Mouse (Mus musculus): ENCODE measurements at regions not wholly inside any gene's neighbourhood (a gene's known extent, or its start where the extent isn't known, plus 50 kb on each side); places are given as distances from the start of the nearest gene placed in this dataset.
"Not testable (repeated sequence)": the region's sequence is repeated elsewhere in the genome, so short reads cannot be mapped to it uniquely, and the experiment has no call there.

DNA sequence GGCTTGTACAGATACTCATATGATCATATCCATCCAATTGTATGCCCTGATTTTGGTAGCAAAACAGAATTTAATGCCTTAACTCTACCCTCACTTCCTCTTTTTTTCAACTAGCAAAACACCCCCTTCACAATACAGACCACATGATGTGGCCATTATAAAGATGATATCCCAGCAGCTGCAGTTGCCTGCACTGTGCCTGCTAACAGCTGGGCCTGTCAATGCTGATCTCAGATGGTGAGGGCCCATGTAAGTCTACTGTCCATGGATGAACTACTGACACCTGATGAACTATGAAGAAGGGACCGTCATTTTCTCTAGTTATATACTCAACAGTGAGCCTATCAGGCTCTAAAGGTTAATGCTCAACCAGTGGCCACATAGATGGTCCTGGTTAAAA is 191.8 kb upstream of the Fmr1 start:
- no peak overlapping the region for H3K4me2 ChIP-seq (replicated peaks)
- H3K36me3 ChIP-seq (replicated peaks; ENCODE audit: control insufficient read depth, insufficient read depth) = no peaks in the 10 kb centered on the region
- no peak overlapping the region for H3K9ac ChIP-seq
- no peak for DNase-seq (ENCODE audit: low spot score)
- no peaks in the 10 kb centered on the region for H3K9me3 ChIP-seq (ENCODE audit: control insufficient read depth, low read length)
- no peak overlapping the region for H3K4me3 ChIP-seq (replicated peaks; ENCODE audit: low read length)
- H3K4me1 ChIP-seq (replicated peaks; ENCODE audit: control insufficient read depth, insufficient read depth, low read length) = no peaks in the 10 kb centered on the region
- H3K27ac ChIP-seq = no peak overlapping the region
- no peaks in the 10 kb centered on the region for H3K27me3 ChIP-seq (ENCODE audit: control insufficient read depth, insufficient read depth, low read length)
- WGBS = 94% methylated on average over 1 of the region's 1 CpGs
- ATAC-seq (ENCODE audit: low FRiP score) = no peak

DNA sequence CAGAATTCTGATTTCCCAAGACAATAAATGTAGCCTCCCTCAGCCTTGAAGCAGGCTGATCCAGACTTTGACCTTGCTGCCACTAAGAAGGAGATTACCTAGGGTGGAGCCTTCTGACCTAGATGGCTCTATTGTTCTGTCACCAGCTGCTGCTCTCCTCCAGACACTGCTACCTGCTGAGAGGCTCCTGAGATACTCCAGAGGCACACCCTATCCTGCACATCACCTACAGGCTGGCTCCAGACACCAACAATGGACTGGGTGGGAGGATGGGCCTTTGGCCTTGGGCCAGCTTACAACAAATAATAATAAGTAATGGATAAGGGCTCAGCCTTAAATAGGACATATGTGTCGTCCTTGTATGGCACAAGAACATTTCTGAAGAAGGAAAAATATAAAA is 186.3 kb upstream of the Fmr1 start:
- H3K36me3 ChIP-seq (replicated peaks; ENCODE audit: control insufficient read depth, insufficient read depth); H3K27ac ChIP-seq; DNase-seq (ENCODE audit: low spot score); H3K4me2 ChIP-seq (replicated peaks); H3K9ac ChIP-seq; H3K4me3 ChIP-seq (replicated peaks; ENCODE audit: low read length); ATAC-seq (ENCODE audit: low FRiP score); H3K27me3 ChIP-seq (ENCODE audit: control insufficient read depth, insufficient read depth, low read length); H3K9me3 ChIP-seq (ENCODE audit: control insufficient read depth, low read length); H3K4me1 ChIP-seq (replicated peaks; ENCODE audit: control insufficient read depth, insufficient read depth, low read length): not testable (repeated sequence)
- WGBS = 58% methylated on average over 1 of the region's 1 CpGs

DNA sequence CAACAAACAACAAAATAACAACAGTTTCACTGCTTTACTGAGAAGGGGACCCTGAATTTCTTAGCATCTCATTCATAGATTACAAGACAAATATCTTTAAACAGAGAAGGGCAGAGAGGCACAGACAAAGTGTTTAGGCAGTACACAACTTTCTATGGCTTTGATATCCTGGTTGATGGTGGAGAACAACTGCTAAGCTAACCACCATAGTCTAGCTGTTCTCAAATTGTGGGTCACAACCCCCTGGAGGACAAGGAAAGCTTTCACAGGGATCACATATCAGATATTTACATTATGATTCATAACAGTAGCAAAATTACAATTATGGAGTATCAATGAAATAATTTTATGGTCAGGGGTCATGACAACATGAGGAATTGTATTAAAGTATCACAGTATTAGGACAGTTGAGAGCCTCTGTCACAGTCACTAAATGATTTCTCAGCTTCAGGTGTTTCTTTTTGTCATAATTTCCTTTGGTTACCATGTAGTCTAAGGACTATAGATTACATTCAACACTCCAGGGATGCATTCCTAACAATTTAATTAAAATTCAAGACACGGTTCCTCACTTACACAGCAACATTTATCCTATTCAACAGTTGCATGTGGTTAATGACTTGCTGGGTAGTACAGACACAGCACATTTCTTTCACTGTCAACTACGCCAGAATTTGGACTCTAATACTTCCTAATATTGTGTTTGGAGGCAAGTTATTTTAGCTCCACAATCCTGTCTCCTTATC is 183.8 kb upstream of the Fmr1 start:
- no peaks in the 10 kb centered on the region for H3K36me3 ChIP-seq (replicated peaks; ENCODE audit: control insufficient read depth, insufficient read depth)
- H3K4me2 ChIP-seq (replicated peaks) = no peak overlapping the region
- no peak overlapping the region for H3K4me3 ChIP-seq (replicated peaks; ENCODE audit: low read length)
- DNase-seq (ENCODE audit: low spot score) (peak; percentile 26), ATAC-seq (ENCODE audit: low FRiP score) (no peak)
- no peaks in the 10 kb centered on the region for H3K4me1 ChIP-seq (replicated peaks; ENCODE audit: control insufficient read depth, insufficient read depth, low read length)
- H3K9ac ChIP-seq = no peak overlapping the region
- no peaks in the 10 kb centered on the region for H3K9me3 ChIP-seq (ENCODE audit: control insufficient read depth, low read length)
- no peak overlapping the region for H3K27ac ChIP-seq
- no peaks in the 10 kb centered on the region for H3K27me3 ChIP-seq (ENCODE audit: control insufficient read depth, insufficient read depth, low read length)
- WGBS = 43% methylated on average over 2 of the region's 2 CpGs

DNA sequence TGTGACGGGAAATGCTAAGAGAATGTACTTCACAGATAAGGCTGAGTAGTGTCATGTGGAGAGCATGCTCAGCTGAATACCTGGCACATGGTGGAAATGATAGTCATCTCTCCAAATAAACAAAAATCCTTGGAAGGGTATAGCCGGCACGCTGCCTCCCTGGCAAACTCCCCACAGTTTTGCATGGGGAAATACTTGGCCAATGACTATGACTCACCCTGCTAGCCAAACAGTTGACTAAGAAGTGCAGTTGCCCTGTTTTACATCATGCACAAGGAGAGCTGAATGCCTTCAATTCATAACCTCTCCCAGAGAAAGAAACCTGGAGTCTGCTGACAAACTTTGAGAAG is 183.2 kb upstream of the Fmr1 start:
- no peak overlapping the region for H3K27ac ChIP-seq
- H3K4me2 ChIP-seq (replicated peaks) = no peak overlapping the region
- no peaks in the 10 kb centered on the region for H3K36me3 ChIP-seq (replicated peaks; ENCODE audit: control insufficient read depth, insufficient read depth)
- DNase-seq (ENCODE audit: low spot score) (no peak), ATAC-seq (ENCODE audit: low FRiP score) (no peak)
- H3K9me3 ChIP-seq (ENCODE audit: control insufficient read depth, low read length) = no peaks in the 10 kb centered on the region
- H3K4me3 ChIP-seq (replicated peaks; ENCODE audit: low read length) = no peak overlapping the region
- WGBS = 67% methylated on average over 3 of the region's 3 CpGs
- H3K4me1 ChIP-seq (replicated peaks; ENCODE audit: control insufficient read depth, insufficient read depth, low read length) = no peaks in the 10 kb centered on the region
- no peak overlapping the region for H3K9ac ChIP-seq
- H3K27me3 ChIP-seq (ENCODE audit: control insufficient read depth, insufficient read depth, low read length) = no peaks in the 10 kb centered on the region

DNA sequence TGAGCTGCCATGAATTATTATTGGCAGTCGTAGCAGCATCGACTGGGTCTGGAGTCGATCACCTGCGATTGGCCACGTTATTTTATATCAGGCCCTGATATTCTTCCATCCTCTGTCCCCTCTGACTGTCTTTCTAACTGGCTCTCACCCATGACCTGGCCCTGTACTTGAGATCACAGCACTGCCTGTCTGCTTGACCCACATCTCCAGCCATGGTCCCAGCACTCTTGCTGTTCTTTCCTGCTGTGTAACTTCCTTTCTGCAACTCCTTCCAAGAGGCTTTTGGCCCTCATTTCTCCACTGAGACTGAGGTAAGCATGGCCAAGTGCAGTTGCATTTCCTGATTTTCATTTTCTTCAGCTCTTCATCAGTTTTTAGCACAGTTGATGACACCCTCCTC is 182.6 kb upstream of the Fmr1 start:
- no peak for ATAC-seq (ENCODE audit: low FRiP score)

DNA sequence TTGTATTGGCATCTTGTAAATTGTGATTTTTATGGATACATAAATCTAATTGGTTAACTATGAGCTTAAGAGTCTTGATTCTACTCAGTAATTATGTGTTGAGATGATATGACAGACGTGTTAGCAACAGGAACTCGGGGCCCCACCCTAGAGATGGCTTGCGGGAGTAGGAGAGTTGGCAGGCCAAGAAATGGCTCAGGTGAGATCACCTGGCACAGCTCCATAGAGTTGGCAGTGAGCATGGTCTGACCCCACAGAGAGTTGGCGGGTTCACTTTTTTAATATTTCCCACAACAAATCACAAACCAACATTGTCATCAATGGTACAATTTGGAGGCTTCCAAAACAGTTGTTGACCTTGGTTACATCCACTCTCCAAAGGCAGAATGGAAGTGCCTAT is 180.5 kb upstream of the Fmr1 start:
- Histone ChIP-seq H3K4me1 (replicated peaks; ENCODE audit: control insufficient read depth, insufficient read depth, low read length) (no peaks in the 10 kb centered on the region), H3K4me2 (replicated peaks) (no peak overlapping the region), H3K27me3 (ENCODE audit: control insufficient read depth, insufficient read depth, low read length) (no peaks in the 10 kb centered on the region), H3K27ac (no peak overlapping the region), H3K9ac (no peak overlapping the region), H3K9me3 (ENCODE audit: control insufficient read depth, low read length) (no peaks in the 10 kb centered on the region), H3K36me3 (replicated peaks; ENCODE audit: control insufficient read depth, insufficient read depth) (no peaks in the 10 kb centered on the region), H3K4me3 (replicated peaks; ENCODE audit: low read length) (no peak overlapping the region)
- DNase-seq (ENCODE audit: low spot score) (no peak), ATAC-seq (ENCODE audit: low FRiP score) (no peak)
- 93% methylated on average over 4 of the region's 4 CpGs for WGBS

More for the DNA sequence above, 182.6 kb upstream of the Fmr1 start:
- H3K4me2 ChIP-seq (replicated peaks) = no peak overlapping the region
- no peaks in the 10 kb centered on the region for H3K4me1 ChIP-seq (replicated peaks; ENCODE audit: control insufficient read depth, insufficient read depth, low read length)
- H3K9me3 ChIP-seq (ENCODE audit: control insufficient read depth, low read length) = no peaks in the 10 kb centered on the region
- no peak overlapping the region for H3K4me3 ChIP-seq (replicated peaks; ENCODE audit: low read length)
- no peaks in the 10 kb centered on the region for H3K27me3 ChIP-seq (ENCODE audit: control insufficient read depth, insufficient read depth, low read length)
- no peaks in the 10 kb centered on the region for H3K36me3 ChIP-seq (replicated peaks; ENCODE audit: control insufficient read depth, insufficient read depth)
- WGBS = 88% methylated on average over 5 of the region's 5 CpGs
- no peak overlapping the region for H3K27ac ChIP-seq
- no peak overlapping the region for H3K9ac ChIP-seq
- DNase-seq (ENCODE audit: low spot score) = no peak

DNA sequence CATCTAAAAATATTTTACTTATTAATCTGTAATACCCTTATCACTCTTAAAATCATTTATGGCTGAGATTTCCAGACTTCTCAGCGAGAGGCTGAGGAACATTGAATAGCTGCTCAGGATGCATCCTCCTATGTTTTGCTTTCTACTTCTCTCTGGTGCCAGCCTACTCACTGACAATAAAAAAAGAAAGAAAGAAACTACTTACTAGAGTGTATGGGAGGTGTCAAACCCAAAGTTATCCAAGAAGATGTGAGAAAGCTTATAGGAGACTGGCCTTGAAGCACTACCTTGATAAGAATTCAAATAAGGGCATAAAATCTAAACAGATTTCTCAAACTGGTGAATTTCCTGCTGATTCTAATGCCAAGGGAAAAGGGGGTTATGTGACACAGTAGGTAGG is 175.4 kb upstream of the Fmr1 start:
- Histone ChIP-seq H3K4me2 (replicated peaks) (no peak overlapping the region), H3K36me3 (replicated peaks; ENCODE audit: control insufficient read depth, insufficient read depth) (no peaks in the 10 kb centered on the region), H3K27ac (no peak overlapping the region), H3K9ac (no peak overlapping the region), H3K27me3 (ENCODE audit: control insufficient read depth, insufficient read depth, low read length) (no peaks in the 10 kb centered on the region), H3K4me1 (replicated peaks; ENCODE audit: control insufficient read depth, insufficient read depth, low read length) (no peaks in the 10 kb centered on the region), H3K9me3 (ENCODE audit: control insufficient read depth, low read length) (no peaks in the 10 kb centered on the region), H3K4me3 (replicated peaks; ENCODE audit: low read length) (no peak overlapping the region)
- ATAC-seq (ENCODE audit: low FRiP score) (no peak), DNase-seq (ENCODE audit: low spot score) (no peak)
- WGBS = 76% methylated on average over 1 of the region's 1 CpGs

DNA sequence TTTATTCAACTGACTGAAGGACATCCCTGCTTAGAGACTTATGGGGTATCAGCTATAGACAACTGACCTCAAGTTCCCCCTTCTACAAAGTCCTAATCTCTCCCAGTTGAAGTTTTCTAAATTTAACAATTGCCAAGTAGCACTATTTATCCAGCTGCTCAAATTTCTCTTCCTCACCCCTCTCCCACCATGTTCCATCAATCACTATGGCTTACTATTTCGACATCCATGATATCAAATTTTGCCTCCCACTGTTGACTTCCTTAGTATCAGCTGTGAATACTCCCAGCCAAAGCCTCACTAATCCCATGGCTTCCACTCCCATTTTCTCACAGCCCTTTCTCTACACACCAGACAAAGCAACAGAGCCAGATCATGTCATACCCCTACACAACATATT is 170.7 kb upstream of the Fmr1 start:
- H3K4me1 ChIP-seq (replicated peaks; ENCODE audit: control insufficient read depth, insufficient read depth, low read length) = no peaks in the 10 kb centered on the region
- H3K9ac ChIP-seq = no peak overlapping the region
- H3K9me3 ChIP-seq (ENCODE audit: control insufficient read depth, low read length) = no peaks in the 10 kb centered on the region

DNA sequence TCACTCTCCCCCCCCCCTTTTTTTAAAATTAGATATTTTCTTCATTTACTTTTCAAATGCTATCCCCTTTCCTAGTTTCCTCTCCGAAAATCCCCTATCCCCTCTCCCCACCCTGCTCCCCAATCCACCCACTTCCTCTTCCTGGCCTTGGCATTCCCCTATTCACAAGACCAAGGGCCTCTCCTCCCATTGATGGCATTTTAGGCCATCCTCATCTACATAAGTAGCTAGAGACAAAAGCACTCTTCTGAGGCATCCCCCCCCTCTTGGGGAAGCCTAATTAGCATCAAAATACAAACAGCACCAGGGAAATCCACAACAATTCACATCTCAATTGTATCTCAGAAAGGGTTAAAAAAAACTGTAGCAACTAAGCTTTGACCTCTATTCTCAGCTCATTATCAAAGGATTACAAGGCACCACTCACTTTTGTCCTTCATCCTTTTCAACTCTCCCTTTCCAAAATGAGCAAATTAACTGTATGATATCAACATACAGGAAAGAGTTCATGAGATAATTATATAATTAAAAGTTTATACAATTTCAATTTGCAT is 166.1 kb upstream of the Fmr1 start:
- Histone ChIP-seq H3K9ac (no peak overlapping the region), H3K9me3 (ENCODE audit: control insufficient read depth, low read length) (no peaks in the 10 kb centered on the region), H3K4me3 (replicated peaks; ENCODE audit: low read length) (no peak overlapping the region), H3K4me1 (replicated peaks; ENCODE audit: control insufficient read depth, insufficient read depth, low read length) (no peaks in the 10 kb centered on the region), H3K36me3 (replicated peaks; ENCODE audit: control insufficient read depth, insufficient read depth) (no peaks in the 10 kb centered on the region), H3K27ac (no peak overlapping the region), H3K4me2 (replicated peaks) (no peak overlapping the region), H3K27me3 (ENCODE audit: control insufficient read depth, insufficient read depth, low read length) (no peaks in the 10 kb centered on the region)
- DNase-seq (ENCODE audit: low spot score) (no peak), ATAC-seq (ENCODE audit: low FRiP score) (no peak)
- WGBS = 27% methylated on average over 1 of the region's 1 CpGs

More for the DNA sequence above, 170.7 kb upstream of the Fmr1 start:
- WGBS = 74% methylated on average over 1 of the region's 1 CpGs
- Histone ChIP-seq H3K4me3 (replicated peaks; ENCODE audit: low read length) (no peak overlapping the region), H3K27ac (no peak overlapping the region), H3K36me3 (replicated peaks; ENCODE audit: control insufficient read depth, insufficient read depth) (no peaks in the 10 kb centered on the region), H3K4me2 (replicated peaks) (no peak overlapping the region), H3K27me3 (ENCODE audit: control insufficient read depth, insufficient read depth, low read length) (no peaks in the 10 kb centered on the region)
- DNase-seq (ENCODE audit: low spot score) (no peak), ATAC-seq (ENCODE audit: low FRiP score) (no peak)

DNA sequence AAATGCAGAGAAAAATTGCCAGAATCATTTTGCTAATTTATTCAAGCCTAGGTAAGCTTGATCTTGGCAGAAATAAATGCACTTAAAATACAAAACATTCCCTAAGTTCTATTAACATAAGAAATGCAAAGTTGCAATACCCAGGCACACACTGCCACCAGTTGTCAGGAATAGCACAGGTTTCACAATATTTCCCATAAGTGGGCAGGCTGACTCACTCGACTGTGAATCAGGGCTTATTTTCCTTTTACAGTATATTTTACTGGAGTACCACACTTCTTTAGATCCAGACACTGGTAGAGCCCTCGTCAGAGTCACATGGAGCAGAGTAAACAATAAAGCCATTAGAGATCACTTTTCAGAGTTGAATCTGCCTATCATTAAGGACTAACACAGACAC is 131.8 kb upstream of the Fmr1 start:
- 67% methylated on average over 2 of the region's 2 CpGs for WGBS
- H3K4me1 ChIP-seq (replicated peaks; ENCODE audit: control insufficient read depth, insufficient read depth, low read length) = no peaks in the 10 kb centered on the region
- DNase-seq (ENCODE audit: low spot score) = no peak
- no peak for ATAC-seq (ENCODE audit: low FRiP score)
- no peaks in the 10 kb centered on the region for H3K36me3 ChIP-seq (replicated peaks; ENCODE audit: control insufficient read depth, insufficient read depth)
- no peak overlapping the region for H3K4me2 ChIP-seq (replicated peaks)
- H3K27ac ChIP-seq = no peak overlapping the region
- no peak overlapping the region for H3K4me3 ChIP-seq (replicated peaks; ENCODE audit: low read length)
- H3K27me3 ChIP-seq (ENCODE audit: control insufficient read depth, insufficient read depth, low read length) = no peaks in the 10 kb centered on the region
- no peaks in the 10 kb centered on the region for H3K9me3 ChIP-seq (ENCODE audit: control insufficient read depth, low read length)
- H3K9ac ChIP-seq = no peak overlapping the region

Measured in hindbrain, embryonic 14.5 days (tissue).